Mouse (Mus musculus) limb, embryonic 15.5 days (tissue): ENCODE results near the gene Ulk4. TPM values are rescaled to one million over a fixed set of nuclear protein-coding genes. Genes with fewer than 3 reads are reported as not detected.

Experiments
- ATAC-seq: fragments of 200-750 bp; cut with Nextera tagmentation; 2 replicates; pipeline ENCODE4 v1.8.0; 2017; ENCODE audit warnings: low read depth, moderate TSS enrichment; ENCODE audit not compliant: insufficient number of reproducible peaks, low FRiP score, low TSS enrichment
- H3K27ac ChIP-seq: fragments of 300-500 bp; sonication (generic); 2 replicates; pipeline ENCODE4 v1.5.1; 2015; ENCODE audit warnings: moderate library complexity, mild to moderate bottlenecking, inconsistent platforms
- H3K27me3 ChIP-seq: fragments of 300-500 bp; sonication (generic); 2 replicates; pipeline ENCODE4 v1.6.1; 2015; ENCODE audit warnings: inconsistent platforms
- H3K36me3 ChIP-seq: fragments of 300-500 bp; sonication (generic); 2 replicates; pipeline ENCODE4 v1.6.1; 2015; ENCODE audit warnings: inconsistent platforms
- H3K4me1 ChIP-seq: fragments of 300-500 bp; sonication (generic); 2 replicates; pipeline ENCODE4 v1.6.1; 2015; ENCODE audit warnings: inconsistent platforms
- H3K4me2 ChIP-seq: fragments of 300-500 bp; sonication (generic); 2 replicates; pipeline ENCODE4 v1.6.1; 2015; ENCODE audit warnings: mild to moderate bottlenecking, inconsistent platforms
- H3K4me3 ChIP-seq: fragments of 300-500 bp; sonication (generic); 2 replicates; pipeline ENCODE4 v1.5.1; 2015; ENCODE audit warnings: mild to moderate bottlenecking, inconsistent platforms
- H3K9ac ChIP-seq: fragments of 300-500 bp; sonication (generic); 2 replicates; pipeline ENCODE4 v1.6.1; 2015; ENCODE audit warnings: inconsistent platforms
- H3K9me3 ChIP-seq: fragments of 300-500 bp; sonication (generic); 2 replicates; pipeline ENCODE4 v1.6.1; 2016; ENCODE audit warnings: inconsistent platforms
- WGBS: fragments of 180-500 bp; shearing (Covaris S2); methylation state at CpG from one replicate; pipeline ENCODE4 v1.1.7; 2015; 5-methylcytosine and 5-hydroxymethylcytosine counted together
- polyA plus RNA-seq: library from polyadenylated mRNA; unstranded; fragments of >200 nt; fragmentation: Nextera tagmentation; extraction: Ambion mirVana; gene quantifications from 2 replicates; pipeline ENCODE4 v1.2.1, GENCODE M21; 2015

Gene Ulk4
- 136 and 149 TPM in 2 replicates for polyA plus RNA-seq

- peak within 1 kb of the TSS; percentile 47 for H3K9ac ChIP-seq
- H3K4me3 ChIP-seq, result peak within 1 kb of the TSS; percentile 68
- H3K4me2 ChIP-seq, result peak within 1 kb of the TSS; percentile 87
- ATAC-seq, result peak; percentile 92
- H3K4me1 ChIP-seq, result peaks cover 9% of the 10 kb centered on the region
- no peaks in the 10 kb centered on the region for H3K27me3 ChIP-seq
- peak within 1 kb of the TSS; percentile 76 for H3K27ac ChIP-seq
- peaks cover under 1% of the 10 kb centered on the region; the same call in 1 of the 2 replicates for H3K36me3 ChIP-seq
- under 1% methylated on average over 59 of the region's 59 CpGs for WGBS
- no peaks in the 10 kb centered on the region for H3K9me3 ChIP-seq
Measured at GRCm38 (mm10) chr9:121277118-121278060, at the start of gene Ulk4. Gene Ulk4, minus strand, starts transcription at chr9:121277197.

GRCm38 (mm10) chr9:121322034-121322433 lies 45.0 kb upstream of the Ulk4 start:
- 94% methylated on average over 14 of the region's 14 CpGs for WGBS
- peaks cover 16% of the 10 kb centered on the region for H3K4me1 ChIP-seq
- no peak overlapping the region for H3K27ac ChIP-seq
- no peak overlapping the region for H3K4me2 ChIP-seq
- no peaks in the 10 kb centered on the region for H3K36me3 ChIP-seq
- H3K27me3 ChIP-seq, result no peaks in the 10 kb centered on the region
- ATAC-seq, result no peak
- no peak overlapping the region for H3K9ac ChIP-seq
- H3K9me3 ChIP-seq, result no peaks in the 10 kb centered on the region
- no peak overlapping the region for H3K4me3 ChIP-seq

GRCm38 (mm10) chr9:121321118-121321517 lies 44.1 kb upstream of the Ulk4 start:
- Histone ChIP-seq H3K9ac (no peak overlapping the region), H3K9me3 (no peaks in the 10 kb centered on the region), H3K36me3 (no peaks in the 10 kb centered on the region), H3K4me2 (no peak overlapping the region), H3K27ac (no peak overlapping the region), H3K4me3 (no peak overlapping the region), H3K4me1 (peaks cover 18% of the 10 kb centered on the region), H3K27me3 (no peaks in the 10 kb centered on the region)
- ATAC-seq, result no peak
- 94% methylated on average over 2 of the region's 2 CpGs for WGBS

- Histone ChIP-seq H3K27ac (0 out of 2 replicates have a peak overlapping the region, but pooled peaks have one; percentile 7), H3K4me1 (peaks cover 23% of the 10 kb centered on the region)
- WGBS, result 58% methylated on average over 2 of the region's 2 CpGs
Measured at GRCm38 (mm10) chr9:121320433-121320832, 43.4 kb upstream of the Ulk4 start.

GRCm38 (mm10) chr9:121319323-121319966 lies 42.4 kb upstream of the Ulk4 start:
- Histone ChIP-seq H3K27ac (peak overlapping the region; percentile 65; the same call in 1 of the 2 replicates), H3K9ac (no peak overlapping the region), H3K27me3 (no peaks in the 10 kb centered on the region), H3K4me2 (no peak overlapping the region), H3K9me3 (no peaks in the 10 kb centered on the region), H3K4me1 (peaks cover 31% of the 10 kb centered on the region), H3K36me3 (no peaks in the 10 kb centered on the region), H3K4me3 (no peak overlapping the region)
- no peak; the same call in 1 of the 2 replicates for ATAC-seq
- 46% methylated on average over 10 of the region's 10 CpGs for WGBS

More at GRCm38 (mm10) chr9:121320433-121320832, 43.4 kb upstream of the Ulk4 start:
- ATAC-seq, result no peak
- no peak overlapping the region for H3K4me2 ChIP-seq
- H3K36me3 ChIP-seq, result no peaks in the 10 kb centered on the region
- no peak overlapping the region for H3K4me3 ChIP-seq
- no peaks in the 10 kb centered on the region for H3K9me3 ChIP-seq
- no peak overlapping the region for H3K9ac ChIP-seq
- no peaks in the 10 kb centered on the region for H3K27me3 ChIP-seq

- no peak overlapping the region for H3K4me3 ChIP-seq
- no peak overlapping the region for H3K4me2 ChIP-seq
- no peaks in the 10 kb centered on the region for H3K36me3 ChIP-seq
- no peak overlapping the region for H3K9ac ChIP-seq
- H3K27me3 ChIP-seq, result no peaks in the 10 kb centered on the region
- no peaks in the 10 kb centered on the region for H3K9me3 ChIP-seq
- 59% methylated on average over 12 of the region's 12 CpGs for WGBS
- H3K27ac ChIP-seq, result peak overlapping the region; percentile 40; the same call in 1 of the 2 replicates
- no peak for ATAC-seq
- H3K4me1 ChIP-seq, result peaks cover 54% of the 10 kb centered on the region
Measured at GRCm38 (mm10) chr9:121316621-121317405, 39.8 kb upstream of the Ulk4 start.

- peak overlapping the region; percentile 40; the same call in 1 of the 2 replicates for H3K27ac ChIP-seq
- no peaks in the 10 kb centered on the region for H3K27me3 ChIP-seq
- no peak for ATAC-seq
- H3K4me2 ChIP-seq, result no peak overlapping the region
- H3K4me3 ChIP-seq, result no peak overlapping the region
- H3K4me1 ChIP-seq, result peaks cover 54% of the 10 kb centered on the region
- no peak overlapping the region for H3K9ac ChIP-seq
- WGBS, result 81% methylated on average over 4 of the region's 4 CpGs
- H3K9me3 ChIP-seq, result no peaks in the 10 kb centered on the region
- no peaks in the 10 kb centered on the region for H3K36me3 ChIP-seq
Measured at GRCm38 (mm10) chr9:121315901-121316595, 39.1 kb upstream of the Ulk4 start.

GRCm38 (mm10) chr9:121314541-121315152 lies 37.6 kb upstream of the Ulk4 start:
- 8% methylated on average over 14 of the region's 14 CpGs for WGBS
- peak overlapping the region; percentile 56 for H3K4me2 ChIP-seq
- peaks cover 54% of the 10 kb centered on the region for H3K4me1 ChIP-seq
- H3K9me3 ChIP-seq, result no peaks in the 10 kb centered on the region
- ATAC-seq, result 0 out of 2 replicates have a peak, but pooled peaks have one; percentile 2
- peak overlapping the region; percentile 90 for H3K27ac ChIP-seq
- H3K27me3 ChIP-seq, result no peaks in the 10 kb centered on the region
- H3K36me3 ChIP-seq, result peaks cover 3% of the 10 kb centered on the region; the same call in 1 of the 2 replicates
- peak overlapping the region; percentile 15 for H3K9ac ChIP-seq
- H3K4me3 ChIP-seq, result peak overlapping the region; percentile 32

GRCm38 (mm10) chr9:121313656-121314374 lies 36.8 kb upstream of the Ulk4 start:
- ATAC-seq, result peak; percentile 78
- peak overlapping the region; percentile 15; the same call in 1 of the 2 replicates for H3K9ac ChIP-seq
- peak overlapping the region; percentile 32 for H3K4me3 ChIP-seq
- H3K4me2 ChIP-seq, result peak overlapping the region; percentile 56
- 1% methylated on average over 21 of the region's 21 CpGs for WGBS
- peak overlapping the region; percentile 90 for H3K27ac ChIP-seq
- no peaks in the 10 kb centered on the region for H3K9me3 ChIP-seq
- peaks cover 3% of the 10 kb centered on the region; the same call in 1 of the 2 replicates for H3K36me3 ChIP-seq
- peaks cover 57% of the 10 kb centered on the region for H3K4me1 ChIP-seq
- no peaks in the 10 kb centered on the region for H3K27me3 ChIP-seq

- whole genome bisulfite sequencing, result 46% methylated on average over 10 of the region's 10 CpGs
- H3K27ac ChIP-seq, result 0 out of 2 replicates have a peak overlapping the region, but pooled peaks have one; percentile 33
Measured at GRCm38 (mm10) chr9:121312237-121312891, 35.4 kb upstream of the Ulk4 start.

More at GRCm38 (mm10) chr9:121312237-121312891, 35.4 kb upstream of the Ulk4 start:
- H3K9ac ChIP-seq, result no peak overlapping the region
- H3K36me3 ChIP-seq, result peaks cover 3% of the 10 kb centered on the region; the same call in 1 of the 2 replicates
- H3K9me3 ChIP-seq, result no peaks in the 10 kb centered on the region
- ATAC-seq, result no peak
- H3K4me2 ChIP-seq, result no peak overlapping the region
- H3K4me1 ChIP-seq, result peaks cover 51% of the 10 kb centered on the region
- H3K4me3 ChIP-seq, result no peak overlapping the region
- H3K27me3 ChIP-seq, result no peaks in the 10 kb centered on the region
